Mouse (Mus musculus): ENCODE measurements around the gene Frmpd1. TPM values are rescaled to one million over a fixed set of nuclear protein-coding genes. Genes with fewer than 3 reads are reported as not detected.

The Frmpd1 gene
- polyA plus RNA-seq, 1 experiment = 7.9 TPM

GRCm38 (mm10) chr4:45275770-45276169 is 91.1 kb downstream of the Frmpd1 start:
- no peak for TF ChIP-seq GATA1 (IDR thresholded peaks at IDR 0.05; ENCODE audit: low read length)

GRCm38 (mm10) chr4:45279292-45279691 is 94.6 kb downstream of the Frmpd1 start:
- TF ChIP-seq GATA1 (IDR thresholded peaks at IDR 0.05; ENCODE audit: low read length) = no peak

GRCm38 (mm10) chr4:45279981-45280548 is 95.4 kb downstream of the Frmpd1 start:
- no peak for TF ChIP-seq GATA1 (IDR thresholded peaks at IDR 0.05; ENCODE audit: low read length)

GRCm38 (mm10) chr4:45286318-45286717 is 101.6 kb downstream of the Frmpd1 start:
- TF ChIP-seq GATA1 (IDR thresholded peaks at IDR 0.05; ENCODE audit: low read length) = no peak

GRCm38 (mm10) chr4:45287906-45288305 is 103.2 kb downstream of the Frmpd1 start:
- TF ChIP-seq GATA1 (IDR thresholded peaks at IDR 0.05; ENCODE audit: low read length) = no peak

GRCm38 (mm10) chr4:45296662-45297564 is 112.2 kb downstream of the Frmpd1 start, which contains the start of gene Trmt10b:
Gene Trmt10b, plus strand, starts transcription at chr4:45297127.
- TF ChIP-seq GATA1 (IDR thresholded peaks at IDR 0.05; ENCODE audit: low read length) = no peak

GRCm38 (mm10) chr4:45305536-45305935 is 120.9 kb downstream of the Frmpd1 start:
- TF ChIP-seq GATA1 (IDR thresholded peaks at IDR 0.05; ENCODE audit: low read length) = no peak

GRCm38 (mm10) chr4:45308046-45308445 is 123.4 kb downstream of the Frmpd1 start:
- no peak for TF ChIP-seq GATA1 (IDR thresholded peaks at IDR 0.05; ENCODE audit: low read length)

- no peak for TF ChIP-seq GATA1 (IDR thresholded peaks at IDR 0.05; ENCODE audit: low read length)
Observed at GRCm38 (mm10) chr4:45308606-45309005, 123.9 kb downstream of the Frmpd1 start.

GRCm38 (mm10) chr4:45311056-45311455 is 126.4 kb downstream of the Frmpd1 start:
- no peak for TF ChIP-seq GATA1 (IDR thresholded peaks at IDR 0.05; ENCODE audit: low read length)

- no peak for TF ChIP-seq GATA1 (IDR thresholded peaks at IDR 0.05; ENCODE audit: low read length)
Observed at GRCm38 (mm10) chr4:45320159-45320816, 135.6 kb downstream of the Frmpd1 start.

- no peak for TF ChIP-seq GATA1 (IDR thresholded peaks at IDR 0.05; ENCODE audit: low read length)
Observed at GRCm38 (mm10) chr4:45331139-45331538, 146.5 kb downstream of the Frmpd1 start.

- no peak for TF ChIP-seq GATA1 (IDR thresholded peaks at IDR 0.05; ENCODE audit: low read length)
Observed at GRCm38 (mm10) chr4:45332466-45332865, 147.8 kb downstream of the Frmpd1 start.

Other genes with a start within 250 kb of the Frmpd1 start
- 74.7 and 115 TPM in 2 replicates for gene Grhpr, start 203.5 kb upstream of the Frmpd1 start, polyA plus RNA-seq (2012)
- 3.2 and 3.6 TPM in 2 replicates for gene Zbtb5, start 172.5 kb upstream of the Frmpd1 start, polyA plus RNA-seq (2012)
- gene Polr1e, start 166.3 kb upstream of the Frmpd1 start, polyA plus RNA-seq (2012) = 4.4 and 10.3 TPM in 2 replicates
- gene Fbxo10, start 100.3 kb upstream of the Frmpd1 start, polyA plus RNA-seq (2012) = 5.6 and 6.1 TPM in 2 replicates
- 194 and 202 TPM in 2 replicates for gene Tomm5, start 76.8 kb upstream of the Frmpd1 start, polyA plus RNA-seq (2012)
- gene Trmt10b, start 112.3 kb downstream of the Frmpd1 start, polyA plus RNA-seq (2012) = 0.53 and 2.0 TPM in 2 replicates
- gene Dcaf10, start 157.2 kb downstream of the Frmpd1 start, polyA plus RNA-seq (2012) = 40.9 and 43.6 TPM in 2 replicates
- gene Exosc3, start 157.9 kb downstream of the Frmpd1 start, polyA plus RNA-seq (2012) = 107 and 164 TPM in 2 replicates
- 20.7 and 26.1 TPM in 2 replicates for gene Slc25a51, start 223.9 kb downstream of the Frmpd1 start, polyA plus RNA-seq (2012)